Mouse (Mus musculus) olfactory bulb, adult 2 months (tissue): ENCODE measurements around the gene Ski.

ENCODE experiments used
- CTCF ChIP-seq: fragments of 200-500 bp; IDR thresholded peaks from 2 replicates; pipeline ENCODE4 v1.5.1; 2012; ENCODE audit warnings: low read depth, mild to moderate bottlenecking, low read length, moderate library complexity; ENCODE audit not compliant: insufficient read depth
- POLR2A ChIP-seq: fragments of 200-500 bp; IDR thresholded peaks from 2 replicates; pipeline ENCODE4 v1.6.1; 2012; ENCODE audit warnings: mild to moderate bottlenecking, low read depth, low read length, moderate library complexity; ENCODE audit not compliant: insufficient read depth

GRCm38 (mm10) chr4:155143411-155143810 is 79.0 kb downstream of the Ski start:
- TF ChIP-seq CTCF = no peak
- TF ChIP-seq POLR2A = no peak
